Mouse (Mus musculus) ovary, adult 10 weeks (tissue): Measurements from ENCODE around the gene Impdh1. TPM values are rescaled to one million over a fixed set of nuclear protein-coding genes. Genes with fewer than 3 reads are reported as not detected.

ENCODE experiments used
- polyA plus RNA-seq: library from polyadenylated mRNA; stranded (reverse); fragments of 350-450 nt; fragmentation: Illumina TruSeq; extraction: RNeasy Lipid Tissue Mini Kit (QIAGEN cat#74804); gene quantifications from one replicate; pipeline ENCODE4 v1.2.3, GENCODE M21; 2014

Impdh1 gene
- polyA plus RNA-seq: 18.6 TPM

GRCm38 (mm10) chr6:29215881-29216501, at the start of gene Impdh1:
Impdh1 (minus strand) TSS chr6:29216364.

GRCm38 (mm10) chr6:29178888-29179658, 37.1 kb downstream of the Impdh1 start, which contains the start of gene Prrt4:
Prrt4 (minus strand) TSS chr6:29179584.

GRCm38 (mm10) chr6:29164314-29165244, 51.6 kb downstream of the Impdh1 start, which contains the start of gene Rbm28:
Rbm28 (minus strand) TSS chr6:29165006.

Other genes starting within 250 kb of the Impdh1 start
- 3.9 TPM for gene Lep, start 156.1 kb downstream of the Impdh1 start, polyA plus RNA-seq
- gene Rbm28, start 51.4 kb downstream of the Impdh1 start, polyA plus RNA-seq: 54.0 TPM
- 0.43 TPM for gene Prrt4, start 36.8 kb downstream of the Impdh1 start, polyA plus RNA-seq
- 15.9 TPM for gene Hilpda, start 56.1 kb upstream of the Impdh1 start, polyA plus RNA-seq
- not detected for gene Fam71f2, start 63.2 kb upstream of the Impdh1 start, polyA plus RNA-seq
- not detected for gene Fam71f1, start 102.8 kb upstream of the Impdh1 start, polyA plus RNA-seq
- 605 TPM for gene Calu, start 131.7 kb upstream of the Impdh1 start, polyA plus RNA-seq
- gene Opn1sw, start 172.1 kb upstream of the Impdh1 start, polyA plus RNA-seq: not detected
- gene Ccdc136, start 179.9 kb upstream of the Impdh1 start, polyA plus RNA-seq: 1.2 TPM
- gene Flnc, start 216.9 kb upstream of the Impdh1 start, polyA plus RNA-seq: 0.20 TPM